Mouse (Mus musculus) embryonic fibroblast, embryonic 13.5 days (primary cell): Measurements from ENCODE around the gene Apoc3.

Source experiments
- CTCF ChIP-seq: IDR thresholded peaks from 2 replicates; pipeline ENCODE4 v1.5.1; 2011; ENCODE audit warnings: mild to moderate bottlenecking, control low read depth, low read length, moderate library complexity, borderline replicate concordance; ENCODE audit not compliant: insufficient read depth
- POLR2A ChIP-seq: IDR thresholded peaks from 2 replicates; pipeline ENCODE4 v1.6.1; 2011; ENCODE audit warnings: low read depth, mild to moderate bottlenecking, control low read depth, low read length, moderate library complexity

DNA sequence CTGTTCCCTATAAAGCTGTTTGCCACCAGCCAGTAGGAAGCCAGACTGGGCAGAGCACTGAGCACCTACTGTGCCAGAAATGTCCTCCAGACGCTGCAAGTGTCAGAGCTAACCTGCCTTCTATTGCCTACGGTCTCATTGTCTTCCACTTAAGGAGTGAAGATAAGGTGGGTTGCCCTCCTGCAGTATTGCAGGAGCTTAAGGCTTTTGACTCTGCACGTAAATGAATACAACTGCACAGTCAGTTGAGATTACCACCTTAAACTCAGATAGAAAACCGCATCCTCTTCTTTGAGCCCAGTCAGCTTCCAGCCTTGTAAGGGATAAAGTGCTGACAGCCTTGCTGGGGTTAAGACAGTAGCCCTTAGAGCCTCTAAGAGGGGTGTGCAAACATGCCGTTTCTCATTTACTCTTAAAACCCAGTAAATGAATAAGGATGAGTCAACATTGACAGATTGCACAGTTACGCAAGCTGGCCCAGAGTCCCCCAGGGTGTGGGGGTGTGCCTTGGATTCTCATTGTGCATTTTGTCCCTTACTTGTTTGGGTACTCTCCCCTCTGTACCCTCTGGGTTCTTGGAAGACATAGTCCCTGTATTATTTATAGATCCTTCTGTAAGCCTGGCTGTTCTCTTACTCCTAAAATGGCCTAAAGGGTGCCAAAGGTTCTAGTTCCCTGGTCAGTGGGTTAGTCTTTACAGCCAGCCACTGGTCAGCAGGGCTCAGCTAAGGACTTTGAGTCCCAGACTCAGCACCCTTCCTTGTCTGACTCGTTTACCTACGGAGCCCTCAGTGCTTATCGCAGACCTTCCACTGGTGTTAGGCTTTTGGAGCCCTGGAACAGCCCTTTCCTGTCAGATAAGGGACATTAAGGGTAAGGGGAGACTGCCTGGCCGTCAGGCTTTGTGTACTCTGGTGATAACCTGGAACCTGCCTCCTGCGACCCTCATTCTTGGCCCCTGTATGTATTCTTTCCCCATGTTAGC lies 19.8 kb downstream of the Apoc3 start:
- TF ChIP-seq CTCF (no peak), POLR2A (no peak)
